Mouse (Mus musculus) limb, embryonic 12.5 days (tissue): ENCODE data around the gene Olfr389. TPM values are rescaled to one million over a fixed set of nuclear protein-coding genes. Genes with fewer than 3 reads are reported as not detected.

Source experiments
- ATAC-seq: fragments of 200-750 bp; cut with Nextera tagmentation; 2 replicates; pipeline ENCODE4 v1.8.0; 2017; ENCODE audit warnings: low read depth, moderate TSS enrichment; ENCODE audit not compliant: insufficient number of reproducible peaks, insufficient read depth, low FRiP score, low TSS enrichment
- H3K27ac ChIP-seq: fragments of 300-500 bp; sonication (generic); 2 replicates; pipeline ENCODE4 v1.5.1; 2016; ENCODE audit warnings: mild to moderate bottlenecking, moderate library complexity
- H3K27me3 ChIP-seq: fragments of 300-500 bp; sonication (generic); 2 replicates; pipeline ENCODE4 v1.6.1; 2016; ENCODE audit warnings: mild to moderate bottlenecking, moderate library complexity
- H3K36me3 ChIP-seq: fragments of 300-500 bp; sonication (generic); 2 replicates; pipeline ENCODE4 v1.6.1; 2016; ENCODE audit warnings: mild to moderate bottlenecking, moderate library complexity
- H3K4me1 ChIP-seq: fragments of 300-500 bp; sonication (generic); replicated peaks from 2 replicates; pipeline ENCODE4 v1.6.1; 2016
- H3K4me2 ChIP-seq: fragments of 300-500 bp; sonication (generic); 2 replicates; pipeline ENCODE4 v1.6.1; 2016; ENCODE audit warnings: mild to moderate bottlenecking, moderate library complexity
- H3K4me3 ChIP-seq: fragments of 300-500 bp; sonication (generic); replicated peaks from 2 replicates; pipeline ENCODE4 v1.5.1; 2016; ENCODE audit warnings: mild to moderate bottlenecking
- H3K9ac ChIP-seq: fragments of 300-500 bp; sonication (generic); replicated peaks from 2 replicates; pipeline ENCODE4 v1.6.1; 2016; ENCODE audit warnings: mild to moderate bottlenecking, moderate library complexity
- H3K9me3 ChIP-seq: fragments of 300-500 bp; sonication (generic); 2 replicates; pipeline ENCODE4 v1.6.1; 2016; ENCODE audit warnings: mild to moderate bottlenecking, moderate library complexity
- WGBS: fragments of 180-500 bp; shearing (Covaris S2); methylation state at CpG from one replicate; pipeline ENCODE4 v1.1.7; 2016; 5-methylcytosine and 5-hydroxymethylcytosine counted together
- polyA plus RNA-seq: library from polyadenylated mRNA; unstranded; fragments of >200 nt; fragmentation: Nextera tagmentation; extraction: Ambion mirVana; gene quantifications from 2 replicates; pipeline ENCODE4 v1.2.1, GENCODE M21; 2016

The Olfr389 gene
- polyA plus RNA-seq, result not detected in 2 replicates

DNA sequence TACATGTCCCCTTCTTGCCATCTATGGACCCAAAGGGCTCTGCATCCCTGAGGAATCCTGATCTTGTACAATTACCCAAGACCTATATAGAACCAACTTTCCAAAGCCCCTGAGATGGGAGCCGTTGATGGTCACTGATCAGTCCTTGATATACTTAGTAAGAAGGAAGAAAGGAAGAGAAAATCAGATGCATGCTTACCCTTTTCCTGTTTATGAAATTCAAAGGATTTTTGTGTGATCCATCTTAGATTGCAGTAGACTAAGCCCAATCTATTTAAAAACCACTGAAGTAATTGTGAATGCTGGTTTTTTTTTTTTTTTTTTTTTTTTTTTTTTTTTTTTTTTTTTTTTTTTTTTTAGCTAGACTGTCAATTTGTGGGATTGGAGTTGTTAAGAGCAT is at the start of gene Olfr389:
TSS of gene Olfr389 (minus strand) at position 101 of the 400 bp plus-strand sequence.
- Histone ChIP-seq H3K9me3 (no peaks in the 10 kb centered on the region), H3K4me1 (no peaks in the 10 kb centered on the region), H3K4me2 (no peak within 1 kb of the TSS), H3K9ac (no peak within 1 kb of the TSS), H3K27ac (no peak within 1 kb of the TSS), H3K27me3 (no peaks in the 10 kb centered on the region), H3K4me3 (no peak within 1 kb of the TSS), H3K36me3 (no peaks in the 10 kb centered on the region)
- 84% methylated on average over 1 of the region's 1 CpGs for WGBS
- ATAC-seq, result no peak

DNA sequence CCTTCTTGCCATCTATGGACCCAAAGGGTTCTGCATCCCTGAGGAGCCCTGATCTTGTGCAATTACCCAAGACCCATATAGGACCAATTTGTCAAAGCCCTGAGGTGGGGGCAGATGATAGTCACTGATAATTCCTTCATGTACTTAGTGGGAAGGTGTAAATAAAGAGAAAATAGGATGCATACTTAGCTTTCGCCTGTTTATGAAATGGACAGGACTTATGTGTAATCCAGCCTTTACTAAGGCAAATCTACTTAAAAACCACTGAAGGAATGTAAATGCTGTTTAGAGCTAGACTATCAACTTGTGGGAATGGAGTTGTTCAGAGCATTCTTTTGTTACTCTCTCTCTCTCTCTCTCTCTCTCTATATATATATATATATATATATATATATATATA is 36.4 kb upstream of the Olfr389 start, which contains the start of gene Olfr392:
TSS of gene Olfr392 (minus strand) at position 101 of the 400 bp plus-strand sequence.
- H3K9me3 ChIP-seq, result peaks cover 11% of the 10 kb centered on the region
- 90% methylated on average over 1 of the region's 1 CpGs for WGBS
- H3K36me3 ChIP-seq, result no peaks in the 10 kb centered on the region
- no peaks in the 10 kb centered on the region for H3K27me3 ChIP-seq
- no peak within 1 kb of the TSS for H3K4me2 ChIP-seq
- no peak for ATAC-seq
- no peaks in the 10 kb centered on the region for H3K4me1 ChIP-seq
- no peak within 1 kb of the TSS for H3K27ac ChIP-seq
- H3K4me3 ChIP-seq, result no peak within 1 kb of the TSS
- H3K9ac ChIP-seq, result no peak within 1 kb of the TSS

DNA sequence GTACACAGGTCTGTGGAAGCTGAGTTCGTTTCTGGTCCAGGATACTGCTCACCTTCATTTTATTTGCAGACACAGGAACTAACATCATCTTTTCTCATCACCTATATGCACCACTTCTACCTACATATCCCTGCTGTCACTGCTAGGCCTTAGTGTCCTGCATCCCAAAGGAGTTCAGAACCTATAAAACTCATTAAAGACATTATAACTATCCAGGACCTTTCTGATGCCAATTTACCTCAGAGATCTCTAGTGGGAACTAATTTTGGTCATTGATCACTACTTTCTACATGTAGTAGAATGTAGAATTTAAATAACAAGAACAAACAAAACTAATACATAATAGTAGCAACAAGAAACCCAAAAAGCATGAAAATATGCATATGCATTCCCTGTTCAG is 22.4 kb upstream of the Olfr389 start, which contains the start of gene Olfr391-ps:
TSS of gene Olfr391-ps (minus strand) at position 101 of the 400 bp plus-strand sequence.
- Histone ChIP-seq H3K9me3 (peaks cover 16% of the 10 kb centered on the region; the same call in 1 of the 2 replicates), H3K4me1 (no peaks in the 10 kb centered on the region), H3K9ac (no peak within 1 kb of the TSS), H3K27me3 (no peaks in the 10 kb centered on the region), H3K36me3 (no peaks in the 10 kb centered on the region), H3K4me3 (no peak within 1 kb of the TSS), H3K27ac (no peak within 1 kb of the TSS), H3K4me2 (no peak within 1 kb of the TSS)
- no peak for ATAC-seq
- WGBS, result 19% methylated on average over 1 of the region's 1 CpGs

DNA sequence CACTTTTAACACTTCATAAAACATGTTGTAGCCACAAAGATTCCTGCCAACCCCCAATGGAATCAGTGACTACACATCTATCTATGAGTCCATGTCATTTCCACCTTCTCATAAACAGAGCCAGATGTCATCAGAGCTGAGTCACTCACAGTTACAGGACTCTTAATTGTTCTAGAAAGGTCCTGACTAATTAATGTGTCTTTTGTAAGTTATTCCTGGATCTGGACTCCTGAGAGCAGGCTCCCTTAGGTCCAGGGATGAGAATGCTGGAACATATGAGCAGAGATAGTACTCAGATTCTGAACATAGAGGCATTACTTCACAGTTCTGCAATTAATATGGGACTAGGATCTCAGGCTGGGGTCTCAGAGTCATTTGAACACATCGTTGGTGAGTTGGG is 2.2 kb upstream of the Olfr389 start, which contains the start of gene Olfr390:
TSS of gene Olfr390 (plus strand) at position 301 of the 400 bp plus-strand sequence.
- no peak within 1 kb of the TSS for H3K4me3 ChIP-seq
- no peak within 1 kb of the TSS for H3K27ac ChIP-seq
- H3K4me2 ChIP-seq, result no peak within 1 kb of the TSS
- ATAC-seq, result no peak
- 86% methylated on average over 1 of the region's 1 CpGs for WGBS
- 0 out of 2 replicates have a peak, but pooled peaks cover 4% of the 10 kb centered on the region for H3K9me3 ChIP-seq
- no peaks in the 10 kb centered on the region for H3K4me1 ChIP-seq
- no peak within 1 kb of the TSS for H3K9ac ChIP-seq
- no peaks in the 10 kb centered on the region for H3K36me3 ChIP-seq
- no peaks in the 10 kb centered on the region for H3K27me3 ChIP-seq

DNA sequence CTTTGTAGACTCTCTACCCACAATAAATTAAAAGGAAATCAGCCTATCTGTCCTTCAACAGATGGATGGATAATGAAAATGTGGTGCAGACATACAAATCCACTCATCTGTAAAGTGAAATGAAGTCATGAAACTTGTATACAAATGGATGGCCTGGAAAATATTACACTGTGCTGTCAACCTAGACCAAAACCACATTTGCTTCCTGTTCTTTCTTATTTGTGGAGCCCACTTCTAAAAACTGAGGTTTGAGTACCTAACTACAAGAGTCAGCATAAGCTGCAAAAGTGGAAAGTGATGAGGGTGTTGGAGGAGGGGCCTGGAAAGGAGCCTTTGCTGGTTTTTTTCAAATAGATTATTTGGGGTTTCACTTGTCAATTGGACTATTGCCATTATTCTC is 21.4 kb downstream of the Olfr389 start:
- Histone ChIP-seq H3K36me3 (no peaks in the 10 kb centered on the region), H3K9ac (no peak overlapping the region), H3K27me3 (no peaks in the 10 kb centered on the region), H3K9me3 (peaks cover 32% of the 10 kb centered on the region), H3K4me2 (no peak overlapping the region), H3K4me1 (no peaks in the 10 kb centered on the region), H3K27ac (no peak overlapping the region), H3K4me3 (no peak overlapping the region)
- ATAC-seq, result no peak

Other genes with a start within 250 kb of the Olfr389 start
- not detected in 2 replicates for gene Olfr385, start 187.7 kb downstream of the Olfr389 start, polyA plus RNA-seq
- not detected in 2 replicates for gene Olfr384, start 182.1 kb downstream of the Olfr389 start, polyA plus RNA-seq
- not detected in 2 replicates for gene Zfp735, start 91.9 kb downstream of the Olfr389 start, polyA plus RNA-seq
- gene Olfr390, start 2.3 kb upstream of the Olfr389 start, polyA plus RNA-seq, result not detected in 2 replicates
- gene Olfr391-ps, start 22.3 kb upstream of the Olfr389 start, polyA plus RNA-seq, result not detected in 2 replicates
- not detected in 2 replicates for gene Olfr392, start 36.3 kb upstream of the Olfr389 start, polyA plus RNA-seq
- not detected in 2 replicates for gene Olfr393, start 70.7 kb upstream of the Olfr389 start, polyA plus RNA-seq
- not detected in 2 replicates for gene Olfr394, start 110.1 kb upstream of the Olfr389 start, polyA plus RNA-seq
- gene Olfr395, start 128.6 kb upstream of the Olfr389 start, polyA plus RNA-seq, result not detected in 2 replicates
- not detected in 2 replicates for gene Olfr23, start 156.0 kb upstream of the Olfr389 start, polyA plus RNA-seq
- not detected in 2 replicates for gene Olfr397, start 180.1 kb upstream of the Olfr389 start, polyA plus RNA-seq
- gene Olfr398, start 209.7 kb upstream of the Olfr389 start, polyA plus RNA-seq, result not detected in 2 replicates